Mouse (Mus musculus) intestine, embryonic 16.5 days (tissue): ENCODE results near the gene Nrip3. TPM values are rescaled to one million over a fixed set of nuclear protein-coding genes. Genes with fewer than 3 reads are reported as not detected.

Source experiments
- ATAC-seq: fragments of 200-750 bp; cut with Nextera tagmentation; 2 replicates; pipeline ENCODE4 v1.8.0; 2017; ENCODE audit warnings: moderate TSS enrichment, moderate library complexity
- H3K27ac ChIP-seq: fragments of 300-500 bp; sonication (generic); 2 replicates; pipeline ENCODE4 v1.5.1; 2014; ENCODE audit warnings: mild to moderate bottlenecking, low read length
- H3K27me3 ChIP-seq: fragments of 300-500 bp; sonication (generic); replicated peaks from 2 replicates; pipeline ENCODE4 v1.6.1; 2014; ENCODE audit warnings: low read length, control low read depth, mixed read lengths; ENCODE audit not compliant: control insufficient read depth, insufficient read depth
- H3K36me3 ChIP-seq: fragments of 300-500 bp; sonication (generic); 2 replicates; pipeline ENCODE4 v1.6.1; 2014; ENCODE audit warnings: low read length, control low read depth; ENCODE audit not compliant: control insufficient read depth, insufficient read depth
- H3K4me1 ChIP-seq: fragments of 300-500 bp; sonication (generic); 2 replicates; pipeline ENCODE4 v1.6.1; 2014; ENCODE audit warnings: low read length, control low read depth, mixed read lengths; ENCODE audit not compliant: control insufficient read depth, insufficient read depth
- H3K4me2 ChIP-seq: fragments of 300-500 bp; sonication (generic); 2 replicates; pipeline ENCODE4 v1.6.1; 2014; ENCODE audit warnings: low read depth, low read length, control low read depth
- H3K4me3 ChIP-seq: fragments of 300-500 bp; sonication (generic); 2 replicates; pipeline ENCODE4 v1.5.1; 2014; ENCODE audit warnings: mild to moderate bottlenecking, low read length
- H3K9ac ChIP-seq: fragments of 300-500 bp; sonication (generic); 2 replicates; pipeline ENCODE4 v1.6.1; 2014; ENCODE audit warnings: low read depth, low read length
- H3K9me3 ChIP-seq: fragments of 300-500 bp; sonication (generic); 2 replicates; pipeline ENCODE4 v1.6.1; 2016; ENCODE audit warnings: low read length, control low read depth; ENCODE audit not compliant: control insufficient read depth
- WGBS: fragments of 180-500 bp; shearing (Covaris S2); extraction: QIAGEN DNeasy Blood & Tissue Kit; methylation state at CpG from one replicate; pipeline ENCODE4 v1.1.7; 2014; 5-methylcytosine and 5-hydroxymethylcytosine counted together
- polyA plus RNA-seq: library from polyadenylated mRNA; unstranded; fragments of >200 nt; fragmentation: Nextera tagmentation; extraction: Ambion mirVana; gene quantifications from 2 replicates; pipeline ENCODE4 v1.2.1, GENCODE M21; 2015

The Nrip3 gene
- 0.39 and 0.80 TPM in 2 replicates for polyA plus RNA-seq

DNA sequence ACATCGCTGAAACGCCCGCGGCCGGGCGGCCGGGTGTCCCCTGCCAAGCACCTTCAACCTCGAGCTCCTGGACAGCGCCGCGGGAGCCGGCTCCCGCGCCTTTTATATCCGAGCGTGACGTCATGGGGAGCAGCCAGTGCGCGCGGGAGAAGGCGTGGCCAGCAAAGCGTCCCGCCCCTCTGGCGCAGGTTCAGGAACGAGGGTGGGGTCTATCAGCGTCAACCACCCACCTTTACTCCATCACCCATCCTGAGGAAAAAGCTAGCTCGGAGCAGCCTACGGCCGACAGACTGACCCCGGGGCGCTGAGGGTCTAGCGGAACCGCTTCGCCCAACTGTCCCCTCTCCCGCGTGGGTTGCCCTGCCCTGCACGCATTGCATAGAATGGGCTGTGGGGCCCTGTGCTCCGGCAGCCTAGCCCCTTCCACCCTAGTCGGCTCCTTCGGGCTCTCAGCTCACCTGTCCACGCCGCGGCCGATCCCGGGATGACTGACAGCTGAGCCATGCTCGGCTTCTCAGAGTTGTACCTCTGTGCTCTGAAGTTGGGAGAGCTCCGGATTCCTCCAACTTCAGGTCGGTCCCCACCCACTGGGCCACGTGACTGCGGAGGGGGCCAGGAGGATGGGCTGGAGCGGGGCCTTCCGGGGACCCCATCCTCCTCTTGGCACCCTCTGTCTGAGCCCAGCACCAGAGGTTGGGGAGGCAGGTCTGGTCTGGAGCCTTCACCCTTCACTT, at the start of gene Nrip3:
Gene Nrip3, minus strand, starts transcription at position 556 of the 734 bp plus-strand sequence.
- Histone ChIP-seq H3K27me3 (peaks cover 29% of the 10 kb centered on the region), H3K27ac (no peak within 1 kb of the TSS), H3K4me2 (peak within 1 kb of the TSS; percentile 98), H3K9me3 (no peaks in the 10 kb centered on the region), H3K36me3 (no peaks in the 10 kb centered on the region), H3K4me1 (peaks cover 10% of the 10 kb centered on the region), H3K9ac (peak within 1 kb of the TSS; percentile 57), H3K4me3 (peak within 1 kb of the TSS; percentile 58)
- ATAC-seq, result peak; percentile 91
- under 1% methylated on average over 52 of the region's 52 CpGs for WGBS

DNA sequence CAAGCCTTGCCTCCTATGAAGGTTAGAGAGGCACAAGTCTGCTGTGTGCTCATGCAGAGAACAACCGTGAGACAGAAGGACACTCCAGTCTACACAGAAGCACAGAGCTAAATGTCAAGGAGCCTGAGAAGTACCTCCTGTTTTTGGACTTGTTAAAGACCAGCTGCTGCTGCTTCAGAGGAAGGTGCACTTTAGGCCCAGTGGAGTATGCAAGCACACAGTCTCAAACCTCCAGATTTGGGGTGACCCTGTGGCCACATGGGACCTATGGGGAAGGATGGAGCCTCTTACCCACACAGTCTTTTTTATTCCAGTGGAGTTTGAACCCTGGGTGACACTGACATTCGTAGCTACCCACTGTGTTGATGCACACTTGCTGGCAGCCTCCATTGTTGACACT, 49.6 kb upstream of the Nrip3 start:
- ATAC-seq, result no peak
- no peak overlapping the region for H3K4me2 ChIP-seq
- H3K27ac ChIP-seq, result no peak overlapping the region
- H3K36me3 ChIP-seq, result no peaks in the 10 kb centered on the region
- H3K27me3 ChIP-seq, result no peaks in the 10 kb centered on the region
- no peaks in the 10 kb centered on the region for H3K9me3 ChIP-seq
- H3K9ac ChIP-seq, result no peak overlapping the region
- WGBS, result 76% methylated on average over 2 of the region's 2 CpGs
- H3K4me3 ChIP-seq, result no peak overlapping the region
- H3K4me1 ChIP-seq, result no peaks in the 10 kb centered on the region; the same call in 1 of the 2 replicates

DNA sequence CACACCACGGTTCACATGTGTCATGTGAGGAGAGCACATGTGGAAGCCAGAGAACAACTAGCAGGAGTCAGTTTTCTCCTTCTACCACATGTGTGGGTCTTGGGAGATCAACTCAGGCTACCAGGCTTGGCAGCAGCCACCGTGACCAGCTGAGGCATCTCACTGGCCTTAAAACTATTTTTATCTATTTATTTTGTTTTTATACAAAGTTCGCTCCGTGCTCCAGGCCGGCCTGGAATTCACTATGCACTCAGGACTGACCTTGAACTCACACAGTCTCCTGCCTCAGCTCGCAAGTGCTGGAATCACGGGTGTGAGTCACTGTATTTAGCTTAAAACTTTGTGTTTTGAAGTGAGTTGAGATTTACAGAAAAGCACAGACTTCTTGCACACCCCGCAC, 45.1 kb upstream of the Nrip3 start:
- WGBS, result 48% methylated on average over 8 of the region's 8 CpGs
- H3K27me3 ChIP-seq, result no peaks in the 10 kb centered on the region

DNA sequence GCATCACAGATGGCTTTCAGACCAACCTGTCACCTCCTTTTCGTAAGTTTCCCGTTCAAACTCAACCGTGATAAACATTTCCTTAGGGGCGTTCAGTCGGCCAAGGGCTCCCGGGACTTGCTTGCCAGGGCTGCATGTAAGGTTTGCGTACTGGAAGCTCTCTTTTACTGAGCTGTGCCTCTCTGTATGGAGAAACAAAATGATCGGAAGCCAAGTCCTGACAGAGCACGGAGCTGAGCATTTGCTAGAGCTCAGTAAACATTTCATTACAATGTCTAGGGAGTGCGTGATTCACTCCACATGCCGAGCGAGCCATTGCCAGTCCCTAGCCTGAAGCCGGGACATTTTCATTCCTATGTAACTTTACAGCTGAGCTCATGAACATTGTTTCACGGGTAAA, 43.5 kb upstream of the Nrip3 start:
- no peaks in the 10 kb centered on the region; the same call in 1 of the 2 replicates for H3K4me1 ChIP-seq
- H3K9me3 ChIP-seq, result no peaks in the 10 kb centered on the region
- H3K36me3 ChIP-seq, result no peaks in the 10 kb centered on the region
- H3K27ac ChIP-seq, result peak overlapping the region; percentile 54; the same call in 1 of the 2 replicates
- whole genome bisulfite sequencing, result 47% methylated on average over 14 of the region's 14 CpGs
- H3K4me2 ChIP-seq, result no peak overlapping the region
- no peak overlapping the region for H3K9ac ChIP-seq
- no peaks in the 10 kb centered on the region for H3K27me3 ChIP-seq
- peak; percentile 53; the same call in 1 of the 2 replicates for ATAC-seq
- H3K4me3 ChIP-seq, result no peak overlapping the region

More for the DNA sequence above, 45.1 kb upstream of the Nrip3 start:
- no peaks in the 10 kb centered on the region; the same call in 1 of the 2 replicates for H3K4me1 ChIP-seq
- H3K27ac ChIP-seq, result no peak overlapping the region
- H3K4me3 ChIP-seq, result no peak overlapping the region
- no peaks in the 10 kb centered on the region for H3K36me3 ChIP-seq
- H3K9me3 ChIP-seq, result no peaks in the 10 kb centered on the region
- H3K9ac ChIP-seq, result no peak overlapping the region
- no peak overlapping the region for H3K4me2 ChIP-seq
- ATAC-seq, result no peak

DNA sequence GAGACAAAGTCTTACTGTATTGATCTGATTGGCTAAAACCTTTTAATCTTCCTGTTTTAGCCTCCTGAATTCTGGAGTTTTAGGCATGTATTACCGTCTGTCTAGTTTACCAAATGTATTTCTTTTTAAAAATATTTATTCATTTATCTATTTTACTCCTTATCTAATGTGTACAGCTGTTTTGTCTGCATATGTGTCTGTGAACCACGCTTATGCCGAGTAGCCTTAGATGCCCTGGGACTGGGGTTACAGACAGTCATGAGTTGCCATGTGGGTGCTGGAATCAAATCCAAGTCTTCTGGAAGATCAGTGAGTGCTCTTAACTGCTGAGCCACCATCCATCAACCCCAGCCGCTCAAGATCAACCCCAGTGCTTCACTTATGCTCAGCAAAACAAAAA, 36.8 kb upstream of the Nrip3 start:
- no peak for ATAC-seq
- Histone ChIP-seq H3K9ac (no peak overlapping the region), H3K4me1 (no peaks in the 10 kb centered on the region), H3K27me3 (no peaks in the 10 kb centered on the region), H3K4me2 (no peak overlapping the region), H3K27ac (no peak overlapping the region), H3K36me3 (no peaks in the 10 kb centered on the region), H3K9me3 (no peaks in the 10 kb centered on the region), H3K4me3 (no peak overlapping the region)
- WGBS, result 88% methylated on average over 4 of the region's 4 CpGs

DNA sequence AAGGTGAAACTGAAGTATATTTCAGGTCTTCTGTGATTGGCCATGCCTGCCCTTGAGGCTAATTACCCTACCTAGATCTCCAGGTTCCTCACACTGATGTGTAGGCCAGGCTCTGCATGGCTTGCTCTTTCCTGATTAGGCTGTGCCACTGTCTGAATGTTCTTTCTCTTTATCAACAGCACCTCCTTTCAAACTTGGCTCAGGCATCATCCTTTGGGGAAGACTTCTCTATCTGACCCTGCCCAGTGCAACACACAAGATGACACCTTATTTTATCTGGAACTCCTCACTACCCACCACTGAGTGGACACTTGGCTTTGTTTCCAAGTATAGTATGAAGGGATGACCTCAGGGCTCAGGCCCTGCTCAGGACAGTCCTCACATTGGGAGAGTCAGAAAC, 36.1 kb upstream of the Nrip3 start:
- Histone ChIP-seq H3K27ac (no peak overlapping the region), H3K4me2 (no peak overlapping the region), H3K4me1 (no peaks in the 10 kb centered on the region), H3K4me3 (no peak overlapping the region), H3K36me3 (no peaks in the 10 kb centered on the region), H3K9me3 (no peaks in the 10 kb centered on the region), H3K27me3 (no peaks in the 10 kb centered on the region), H3K9ac (no peak overlapping the region)
- ATAC-seq, result no peak

DNA sequence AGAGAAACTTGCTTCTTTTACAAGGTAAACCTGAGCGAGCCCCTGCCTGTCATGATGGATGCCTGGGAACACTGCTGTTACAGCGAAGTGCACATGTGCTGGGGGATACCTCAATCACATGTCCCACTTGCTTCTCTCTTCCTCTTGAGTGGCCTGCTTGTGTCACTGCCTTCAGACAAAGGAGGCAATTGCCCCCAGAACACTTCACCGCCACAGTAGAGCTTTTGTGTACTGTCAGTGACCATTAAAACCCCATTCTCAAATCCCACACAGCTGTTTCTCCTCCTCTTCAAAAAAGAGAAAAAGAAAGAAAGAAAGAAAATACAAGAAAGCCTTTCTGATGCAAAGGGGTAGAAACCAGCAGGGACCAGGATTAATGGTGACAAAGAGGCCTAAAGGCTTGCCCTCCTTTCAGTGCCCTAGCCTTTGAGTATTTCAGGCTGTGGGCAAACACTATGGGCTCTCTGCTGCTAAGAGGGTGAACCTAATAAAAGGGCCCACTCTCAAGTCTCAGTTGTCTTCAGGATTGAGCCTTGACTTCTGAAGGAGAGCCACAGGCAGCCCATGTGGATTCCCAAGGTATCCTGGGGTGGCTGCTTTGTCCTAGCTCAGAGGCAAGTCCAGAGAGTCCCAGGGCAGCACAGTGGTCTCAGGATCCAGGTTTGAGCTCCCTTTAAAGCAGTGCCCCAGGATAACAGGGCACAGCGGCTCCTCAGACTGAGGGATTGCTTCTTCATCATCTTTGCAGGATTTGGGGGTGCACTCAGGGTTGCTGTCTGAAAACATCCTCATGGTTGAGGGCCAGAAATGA, 31.7 kb upstream of the Nrip3 start:
- no peaks in the 10 kb centered on the region for H3K27me3 ChIP-seq
- no peak overlapping the region for H3K4me3 ChIP-seq
- ATAC-seq, result no peak
- no peak overlapping the region for H3K4me2 ChIP-seq
- WGBS, result 63% methylated on average over 4 of the region's 4 CpGs
- no peaks in the 10 kb centered on the region for H3K9me3 ChIP-seq
- H3K9ac ChIP-seq, result no peak overlapping the region
- no peak overlapping the region for H3K27ac ChIP-seq
- no peaks in the 10 kb centered on the region for H3K4me1 ChIP-seq
- H3K36me3 ChIP-seq, result no peaks in the 10 kb centered on the region

DNA sequence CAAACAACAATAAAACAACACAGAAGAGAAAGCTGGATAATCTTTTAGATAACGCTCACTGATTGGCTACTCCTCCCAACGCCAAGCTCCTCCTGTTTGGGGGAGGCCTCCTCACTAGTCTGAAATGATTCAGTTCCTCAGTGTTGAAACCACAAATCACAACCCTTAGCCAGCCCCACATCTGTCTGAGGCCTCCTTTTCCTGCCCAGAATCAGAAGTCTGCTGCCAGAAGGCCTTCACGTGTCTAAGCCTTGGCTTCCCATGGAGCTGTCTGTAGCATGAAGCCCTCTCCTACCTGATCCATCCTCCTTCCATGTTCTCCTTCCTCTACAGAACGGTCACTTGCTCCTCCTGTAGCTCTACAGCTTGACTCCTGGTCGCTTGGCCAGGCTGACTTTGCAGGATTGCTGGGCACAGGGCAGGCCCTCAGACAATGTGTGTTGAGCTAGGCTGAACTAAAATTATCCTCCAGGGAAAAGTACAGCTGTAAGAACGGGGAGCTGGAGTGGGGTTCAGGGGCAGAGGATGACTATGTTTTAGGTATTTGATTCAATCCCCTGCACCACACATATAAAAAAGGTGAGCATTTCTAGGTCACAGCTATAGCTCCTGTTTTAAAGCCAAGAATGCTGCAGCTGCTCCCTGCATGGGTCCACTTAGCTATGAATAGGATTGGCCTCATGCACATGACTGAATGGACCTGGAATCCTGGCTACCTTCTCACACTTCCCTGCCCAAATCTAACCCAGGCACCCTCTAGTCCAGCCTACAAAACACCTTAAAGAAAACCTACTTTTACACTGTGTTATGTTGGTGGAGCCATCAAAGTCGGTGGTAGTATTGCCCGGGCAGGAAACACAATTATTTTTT, 26.0 kb upstream of the Nrip3 start:
- Histone ChIP-seq H3K36me3 (no peaks in the 10 kb centered on the region), H3K9ac (no peak overlapping the region), H3K4me3 (no peak overlapping the region), H3K4me2 (no peak overlapping the region), H3K4me1 (no peaks in the 10 kb centered on the region), H3K9me3 (no peaks in the 10 kb centered on the region), H3K27me3 (no peaks in the 10 kb centered on the region), H3K27ac (no peak overlapping the region)
- no peak for ATAC-seq
- WGBS, result 81% methylated on average over 8 of the region's 8 CpGs

DNA sequence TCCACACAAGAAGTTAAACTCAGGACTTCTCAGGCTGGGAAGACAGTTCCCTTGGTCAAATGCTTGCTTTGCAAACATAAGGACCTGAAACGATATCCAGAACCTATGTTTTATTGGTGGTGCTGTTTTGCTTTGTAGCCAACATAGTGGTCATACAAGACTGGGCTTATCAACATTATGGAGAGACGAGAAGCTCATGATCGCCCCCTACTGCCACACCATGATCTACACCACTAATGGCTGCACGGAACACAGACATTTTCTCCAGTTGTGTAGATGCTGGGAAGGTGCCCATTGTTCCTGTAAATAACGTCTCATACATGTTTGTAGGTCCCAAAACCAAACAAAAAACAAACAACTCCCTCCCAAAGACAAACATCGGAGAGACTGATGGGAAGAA, 23.0 kb upstream of the Nrip3 start:
- Histone ChIP-seq H3K4me2 (no peak overlapping the region), H3K9ac (no peak overlapping the region), H3K27ac (no peak overlapping the region), H3K4me3 (no peak overlapping the region), H3K9me3 (no peaks in the 10 kb centered on the region), H3K36me3 (no peaks in the 10 kb centered on the region), H3K4me1 (no peaks in the 10 kb centered on the region), H3K27me3 (no peaks in the 10 kb centered on the region)
- 59% methylated on average over 6 of the region's 6 CpGs for WGBS
- no peak for ATAC-seq
